Mouse (Mus musculus) kidney, postnatal 0 days (tissue): Measurements from ENCODE around the gene Hras. TPM values are rescaled to one million over a fixed set of nuclear protein-coding genes. Genes with fewer than 3 reads are reported as not detected.

Experiments used
- ATAC-seq: fragments of 200-750 bp; cut with Nextera tagmentation; replicated peaks from 2 replicates; pipeline ENCODE4 v1.8.0; 2017; ENCODE audit warnings: low read depth, moderate number of reproducible peaks, moderate TSS enrichment, moderate library complexity; ENCODE audit not compliant: low FRiP score
- DNase-seq: peaks from one replicate; pipeline ENCODE4 v3.0.0-alpha.2; 2016; ENCODE audit warnings: low spot score
- H3K27ac ChIP-seq: fragments of 300-500 bp; sonication (generic); 2 replicates; pipeline ENCODE4 v1.5.1; 2014; ENCODE audit warnings: mild to moderate bottlenecking
- H3K27me3 ChIP-seq: fragments of 300-500 bp; sonication (generic); 2 replicates; pipeline ENCODE4 v1.6.1; 2014; ENCODE audit warnings: low read length, mixed read lengths; ENCODE audit not compliant: insufficient read depth
- H3K36me3 ChIP-seq: fragments of 300-500 bp; sonication (generic); 2 replicates; pipeline ENCODE4 v1.6.1; 2014; ENCODE audit warnings: low read length, mixed read lengths; ENCODE audit not compliant: insufficient read depth
- H3K4me1 ChIP-seq: fragments of 300-500 bp; sonication (generic); replicated peaks from 2 replicates; pipeline ENCODE4 v1.6.1; 2014; ENCODE audit warnings: antibody characterized with exemption, low read length, mixed read lengths; ENCODE audit not compliant: insufficient read depth
- H3K4me2 ChIP-seq: fragments of 300-500 bp; sonication (generic); 2 replicates; pipeline ENCODE4 v1.6.1; 2014; ENCODE audit warnings: mild to moderate bottlenecking, low read length, moderate library complexity, mixed read lengths
- H3K4me3 ChIP-seq: fragments of 300-500 bp; sonication (generic); replicated peaks from 2 replicates; pipeline ENCODE4 v1.5.1; 2014; ENCODE audit warnings: low read depth, low read length
- H3K9ac ChIP-seq: fragments of 300-500 bp; sonication (generic); 2 replicates; pipeline ENCODE4 v1.6.1; 2014; ENCODE audit warnings: low read depth, low read length
- H3K9me3 ChIP-seq: fragments of 300-500 bp; sonication (generic); replicated peaks from 2 replicates; pipeline ENCODE4 v1.6.1; 2016; ENCODE audit warnings: low read length, inconsistent platforms, mixed read lengths
- CTCF ChIP-seq: IDR thresholded peaks from 2 replicates; pipeline ENCODE4 v1.5.1; 2016; ENCODE audit warnings: antibody characterized with exemption, low read depth, mild to moderate bottlenecking, moderate library complexity
- WGBS: fragments of 180-500 bp; shearing (Covaris S2); extraction: QIAGEN DNeasy Blood & Tissue Kit; methylation state at CpG from one replicate; pipeline ENCODE4 v1.1.7; 2014; 5-methylcytosine and 5-hydroxymethylcytosine counted together
- polyA plus RNA-seq: library from polyadenylated mRNA; unstranded; fragments of >200 nt; fragmentation: Nextera tagmentation; extraction: Ambion mirVana; gene quantifications from 2 replicates; pipeline ENCODE4 v1.2.1, GENCODE M21; 2015

The Hras gene
- polyA plus RNA-seq, 1 experiment from 2014 or later, result 95.5 TPM

GRCm38 (mm10) chr7:141192776-141193347 lies 943 bp downstream of the Hras start:
- no peak for TF ChIP-seq CTCF
- DNase-seq (no peak), ATAC-seq (no peak)
- Histone ChIP-seq H3K27ac (peak overlapping the region; percentile 85), H3K4me1 (peaks cover 7% of the 10 kb centered on the region; the same call in 1 of the 2 replicates), H3K9me3 (no peaks in the 10 kb centered on the region), H3K36me3 (peaks cover 17% of the 10 kb centered on the region), H3K27me3 (no peaks in the 10 kb centered on the region), H3K4me3 (peak overlapping the region; percentile 93), H3K4me2 (peak overlapping the region; percentile 86), H3K9ac (peak overlapping the region; percentile 92)
- WGBS, result 22% methylated on average over 12 of the region's 12 CpGs

- DNase-seq (no peak), ATAC-seq (no peak)
- H3K9me3 ChIP-seq, result no peaks in the 10 kb centered on the region
- 0 out of 2 replicates have a peak overlapping the region, but pooled peaks have one; percentile 13 for H3K9ac ChIP-seq
- H3K4me1 ChIP-seq, result peaks cover 7% of the 10 kb centered on the region; the same call in 1 of the 2 replicates
- no peak overlapping the region; the same call in 1 of the 2 replicates for H3K4me3 ChIP-seq
- peaks cover 17% of the 10 kb centered on the region for H3K36me3 ChIP-seq
- peak overlapping the region; percentile 86 for H3K4me2 ChIP-seq
- peak overlapping the region; percentile 5; the same call in 1 of the 2 replicates for H3K27ac ChIP-seq
- TF ChIP-seq CTCF, result no peak
- no peaks in the 10 kb centered on the region for H3K27me3 ChIP-seq
- 83% methylated on average over 24 of the region's 24 CpGs for WGBS
Observed at GRCm38 (mm10) chr7:141191796-141192685, 1.8 kb downstream of the Hras start.

GRCm38 (mm10) chr7:141191036-141191435 lies 2.8 kb downstream of the Hras start:
- H3K27me3 ChIP-seq, result no peaks in the 10 kb centered on the region
- peaks cover 7% of the 10 kb centered on the region; the same call in 1 of the 2 replicates for H3K4me1 ChIP-seq
- H3K4me3 ChIP-seq, result no peak overlapping the region
- H3K9ac ChIP-seq, result no peak overlapping the region
- no peak for TF ChIP-seq CTCF
- WGBS, result 88% methylated on average over 13 of the region's 14 CpGs
- ATAC-seq, result no peak
- no peak overlapping the region for H3K4me2 ChIP-seq
- no peaks in the 10 kb centered on the region for H3K9me3 ChIP-seq
- peaks cover 17% of the 10 kb centered on the region for H3K36me3 ChIP-seq
- H3K27ac ChIP-seq, result no peak overlapping the region
- peak; percentile 9 for DNase-seq

DNA sequence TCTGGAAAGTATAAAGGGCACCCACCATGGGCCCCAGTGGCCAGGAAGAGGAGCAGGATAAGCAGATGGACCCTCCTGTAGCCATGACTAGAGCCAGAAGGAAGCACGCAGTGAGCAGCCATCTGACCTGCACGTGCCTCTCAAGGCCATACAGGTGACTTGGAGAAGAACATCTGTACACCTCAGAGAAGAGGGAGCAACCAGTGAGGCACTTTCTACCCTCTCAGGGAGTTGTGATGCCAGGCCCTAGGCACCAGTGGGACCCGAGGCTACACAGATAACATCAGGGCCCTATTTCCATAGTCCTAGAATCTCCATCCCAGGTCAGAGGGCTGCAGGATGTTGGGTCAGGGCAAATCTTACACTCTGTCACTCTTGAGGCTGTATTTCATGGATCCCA lies 3.6 kb downstream of the Hras start:
- H3K4me1 ChIP-seq, result peaks cover 7% of the 10 kb centered on the region; the same call in 1 of the 2 replicates
- peaks cover 17% of the 10 kb centered on the region for H3K36me3 ChIP-seq
- no peak overlapping the region for H3K4me2 ChIP-seq
- no peak overlapping the region for H3K9ac ChIP-seq
- no peaks in the 10 kb centered on the region for H3K9me3 ChIP-seq
- 79% methylated on average over 3 of the region's 3 CpGs for WGBS
- DNase-seq (no peak), ATAC-seq (no peak)
- TF ChIP-seq CTCF, result no peak
- no peak overlapping the region for H3K4me3 ChIP-seq
- no peak overlapping the region for H3K27ac ChIP-seq
- H3K27me3 ChIP-seq, result no peaks in the 10 kb centered on the region

GRCm38 (mm10) chr7:141188733-141189132 lies 5.1 kb downstream of the Hras start:
- WGBS, result 85% methylated on average over 3 of the region's 3 CpGs
- no peak for ATAC-seq
- Histone ChIP-seq H3K4me1 (peaks cover 7% of the 10 kb centered on the region; the same call in 1 of the 2 replicates), H3K9me3 (no peaks in the 10 kb centered on the region), H3K4me3 (no peak overlapping the region), H3K27me3 (no peaks in the 10 kb centered on the region), H3K9ac (no peak overlapping the region), H3K4me2 (no peak overlapping the region), H3K36me3 (peaks cover 17% of the 10 kb centered on the region), H3K27ac (no peak overlapping the region)
- no peak for TF ChIP-seq CTCF
- DNase-seq, result no peak

GRCm38 (mm10) chr7:141188194-141188593 lies 5.6 kb downstream of the Hras start:
- peaks cover 7% of the 10 kb centered on the region; the same call in 1 of the 2 replicates for H3K4me1 ChIP-seq
- no peak for TF ChIP-seq CTCF
- DNase-seq, result no peak
- no peak for ATAC-seq
- H3K4me3 ChIP-seq, result no peak overlapping the region
- no peaks in the 10 kb centered on the region for H3K9me3 ChIP-seq
- no peaks in the 10 kb centered on the region for H3K27me3 ChIP-seq
- H3K36me3 ChIP-seq, result peaks cover 17% of the 10 kb centered on the region
- H3K4me2 ChIP-seq, result no peak overlapping the region
- no peak overlapping the region for H3K9ac ChIP-seq
- WGBS, result 82% methylated on average over 3 of the region's 3 CpGs
- no peak overlapping the region for H3K27ac ChIP-seq
